Mouse (Mus musculus): ENCODE results near the gene Gpatch1. TPM values are rescaled to one million over a fixed set of nuclear protein-coding genes. Genes with fewer than 3 reads are reported as not detected.

Gpatch1 gene
- polyA plus RNA-seq, 1 experiment, result 6.0 TPM

- no peaks in the 10 kb centered on the region for H3K27me3 ChIP-seq (ENCODE audit: control insufficient read depth, insufficient read depth, low read length)
- DNase-seq, result no peak
- TF ChIP-seq POLR2A (IDR thresholded peaks at IDR 0.05; ENCODE audit: control insufficient read depth, extremely low read depth, insufficient read depth, low read length, poor library complexity), result no peak
- no peak for TF ChIP-seq CTCF (IDR thresholded peaks at IDR 0.05; ENCODE audit: borderline replicate concordance, control insufficient read depth, extremely low read depth, insufficient read depth, low read length, poor library complexity)
- 96% methylated on average over 13 of the region's 13 CpGs for WGBS
- no peaks in the 10 kb centered on the region for H3K36me3 ChIP-seq (ENCODE audit: control insufficient read depth, insufficient read depth, low read length)
- H3K4me1 ChIP-seq (replicated peaks; ENCODE audit: control insufficient read depth, insufficient read depth, low read length), result 0 out of 2 replicates have a peak, but pooled peaks cover 2% of the 10 kb centered on the region
- H3K4me3 ChIP-seq (ENCODE audit: control insufficient read depth, insufficient read depth, low read length), result no peak overlapping the region
- no peak overlapping the region for H3K27ac ChIP-seq (ENCODE audit: control insufficient read depth, insufficient read depth, low read length)
Measured at GRCm38 (mm10) chr7:35232796-35233455, 85.3 kb downstream of the Gpatch1 start.

- no peak for DNase-seq
- no peaks in the 10 kb centered on the region for H3K27me3 ChIP-seq (ENCODE audit: control insufficient read depth, insufficient read depth, low read length)
- H3K27ac ChIP-seq (ENCODE audit: control insufficient read depth, insufficient read depth, low read length), result no peak overlapping the region
- no peak overlapping the region for H3K4me3 ChIP-seq (ENCODE audit: control insufficient read depth, insufficient read depth, low read length)
- no peak for TF ChIP-seq CTCF (IDR thresholded peaks at IDR 0.05; ENCODE audit: borderline replicate concordance, control insufficient read depth, extremely low read depth, insufficient read depth, low read length, poor library complexity)
- no peak for TF ChIP-seq POLR2A (IDR thresholded peaks at IDR 0.05; ENCODE audit: control insufficient read depth, extremely low read depth, insufficient read depth, low read length, poor library complexity)
- 83% methylated on average over 3 of the region's 3 CpGs for WGBS
- no peaks in the 10 kb centered on the region for H3K36me3 ChIP-seq (ENCODE audit: control insufficient read depth, insufficient read depth, low read length)
- 0 out of 2 replicates have a peak, but pooled peaks cover 2% of the 10 kb centered on the region for H3K4me1 ChIP-seq (replicated peaks; ENCODE audit: control insufficient read depth, insufficient read depth, low read length)
Measured at GRCm38 (mm10) chr7:35230333-35230732, 87.9 kb downstream of the Gpatch1 start.

Other genes with a start within 250 kb of the Gpatch1 start
- 56.3 and 84.1 TPM in 2 replicates for gene Cebpa, start 199.1 kb downstream of the Gpatch1 start, polyA plus RNA-seq (2012; rRNA removed)
- 7.9 and 11.1 TPM in 2 replicates for gene Slc7a10, start 132.1 kb downstream of the Gpatch1 start, polyA plus RNA-seq (2012; rRNA removed)
- 2.4 TPM in 2 replicates for gene Lrp3, start 102.9 kb downstream of the Gpatch1 start, polyA plus RNA-seq (2012; rRNA removed)
- 0.71 and 1.3 TPM in 2 replicates for gene Rhpn2, start 15.7 kb upstream of the Gpatch1 start, polyA plus RNA-seq (2012; rRNA removed)
- 8.3 and 8.8 TPM in 2 replicates for gene Faap24, start 78.4 kb upstream of the Gpatch1 start, polyA plus RNA-seq (2012; rRNA removed)
- 17.9 and 21.2 TPM in 2 replicates for gene Cep89, start 78.6 kb upstream of the Gpatch1 start, polyA plus RNA-seq (2012; rRNA removed)
- 0.19 and 0.27 TPM in 2 replicates for gene Slc7a9, start 130.4 kb upstream of the Gpatch1 start, polyA plus RNA-seq (2012; rRNA removed)
- gene Tdrd12, start 219.3 kb upstream of the Gpatch1 start, polyA plus RNA-seq (2012; rRNA removed), result 0.24 TPM in 1 of 2 replicates, not detected in the other
- 40.2 and 44.1 TPM in 2 replicates for gene Nudt19, start 237.9 kb upstream of the Gpatch1 start, polyA plus RNA-seq (2012; rRNA removed)